Mouse (Mus musculus) thymus, adult 18-20 months (tissue): ENCODE measurements around the gene Mia2.
"Not testable (repeated sequence)": the region's sequence is repeated elsewhere in the genome, so short reads cannot be mapped to it uniquely, and the experiment has no call there.

Experiments used
- DNase-seq, 2 experiments: peaks; one replicate each; pipeline ENCODE4 v3.0.0; 2022; ENCODE audit warnings: mixed read lengths in 2 of 2

Mia2 gene

DNA sequence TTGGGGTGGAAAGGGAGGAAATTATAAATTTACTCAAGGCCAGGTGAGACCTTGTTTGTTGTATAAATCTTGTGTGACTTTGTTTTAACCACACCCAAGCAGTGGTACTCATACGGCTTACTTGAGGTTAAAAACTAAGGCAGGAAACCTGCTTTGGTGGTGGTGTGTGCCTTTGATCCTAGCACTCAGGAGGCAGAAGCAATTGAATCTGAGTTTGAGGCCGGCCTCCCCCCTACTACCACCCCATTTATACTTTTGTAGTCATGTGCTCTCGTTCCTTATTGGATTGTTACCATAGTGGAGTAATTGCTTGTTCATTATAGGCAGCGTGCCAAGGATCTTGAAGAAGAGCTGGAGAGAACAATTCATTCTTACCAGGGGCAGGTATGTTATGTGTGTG lies 74.3 kb downstream of the Mia2 start:
- no peak for DNase-seq

DNA sequence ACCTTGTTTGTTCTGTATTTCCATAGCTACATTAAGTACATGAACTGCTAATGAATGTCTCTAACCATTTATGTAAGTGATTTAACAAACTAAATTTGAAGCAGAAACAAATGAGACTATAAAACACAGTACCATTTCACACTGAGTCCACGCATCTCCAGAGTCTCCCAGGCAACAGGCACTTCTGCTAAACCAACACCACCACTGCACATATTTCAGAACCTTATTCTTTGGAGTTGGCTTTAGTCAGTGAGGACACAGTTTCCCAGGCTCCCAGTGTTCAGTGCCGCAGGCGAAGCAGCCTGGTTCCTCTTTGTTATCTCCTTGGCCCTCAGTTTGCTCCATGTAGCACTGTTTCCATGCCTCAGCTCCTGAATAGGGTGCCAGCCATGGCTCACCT lies 82.2 kb downstream of the Mia2 start:
- DNase-seq: no peak

DNA sequence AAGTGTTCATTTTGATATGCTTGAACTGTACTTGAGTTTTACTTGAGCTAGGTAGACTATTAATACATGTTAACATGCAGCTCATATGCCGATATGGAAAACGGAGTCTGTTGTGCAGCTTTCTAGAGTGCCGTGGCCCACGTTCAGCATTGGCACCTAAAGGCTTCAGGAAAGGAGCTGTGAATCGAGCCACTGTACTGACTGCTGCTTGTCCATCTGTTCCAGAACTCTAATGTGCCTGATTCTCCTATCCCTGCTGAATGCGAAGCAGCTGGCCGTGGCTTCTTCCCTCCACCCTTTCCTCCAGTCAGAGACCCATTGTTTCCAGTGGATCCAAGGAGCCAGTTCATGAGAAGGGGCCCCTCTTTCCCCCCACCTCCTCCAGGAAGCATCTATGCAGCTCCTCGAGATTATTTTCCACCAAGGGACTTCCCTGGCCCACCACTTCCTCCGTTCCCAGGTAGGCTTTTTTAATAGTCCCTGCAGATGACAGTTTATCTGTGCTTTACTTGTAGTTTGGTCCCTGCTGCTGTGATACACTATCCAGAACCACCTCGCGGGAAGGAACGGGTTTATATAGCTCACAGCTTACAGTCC lies 92.6 kb downstream of the Mia2 start:
- no peak for DNase-seq

DNA sequence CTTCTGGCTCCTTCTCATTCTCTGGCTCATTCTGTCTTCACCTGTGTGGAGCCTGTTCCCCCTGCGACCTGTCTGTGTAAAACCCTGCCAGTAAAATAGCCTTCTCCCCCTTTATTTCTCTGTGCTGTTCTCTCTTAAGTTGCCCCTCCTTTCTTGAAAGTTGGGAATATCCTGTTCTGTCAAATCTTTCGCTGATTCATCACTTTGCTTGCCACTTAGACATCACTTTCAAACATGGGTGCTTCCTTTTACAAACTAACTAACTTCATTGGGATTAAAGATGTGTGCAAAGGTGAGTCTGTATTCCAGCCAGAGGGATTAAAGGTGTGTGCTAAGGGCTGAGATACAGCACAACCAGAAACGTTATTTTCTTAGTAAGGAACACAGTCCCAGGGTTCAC lies 98.0 kb downstream of the Mia2 start:
- no peak for DNase-seq

DNA sequence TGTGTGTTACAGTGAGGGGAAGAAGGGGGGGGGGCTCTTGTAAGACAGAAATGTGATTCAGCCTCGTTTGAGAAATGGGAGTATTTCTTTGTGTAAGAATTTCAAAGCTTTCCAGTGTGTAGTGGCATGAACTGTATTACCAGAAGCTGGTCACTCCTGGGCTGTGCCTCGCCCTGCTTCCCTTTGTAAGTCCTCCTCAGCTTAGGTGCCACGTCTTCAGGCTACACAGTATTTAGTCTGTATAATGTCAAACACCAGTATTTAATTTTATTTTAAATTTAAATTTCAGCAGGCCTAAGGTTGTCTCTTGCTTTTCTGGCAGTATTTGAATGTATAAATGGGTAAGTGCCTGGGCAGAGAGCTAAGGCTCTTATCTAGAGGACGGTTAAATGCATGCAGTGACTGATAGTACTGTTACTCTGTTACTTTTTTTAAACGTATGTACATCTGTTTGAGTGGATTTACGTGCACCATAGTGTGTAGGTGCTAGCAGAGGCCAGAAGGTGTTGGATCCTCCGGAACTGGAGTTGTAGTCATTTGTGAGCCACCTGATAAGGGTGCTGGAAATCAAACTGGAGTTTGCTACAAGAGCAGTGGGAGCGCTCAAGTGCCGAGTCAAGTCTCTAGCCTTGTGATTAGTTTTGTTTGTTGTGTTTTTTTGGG lies 98.9 kb downstream of the Mia2 start:
- DNase-seq: no peak

DNA sequence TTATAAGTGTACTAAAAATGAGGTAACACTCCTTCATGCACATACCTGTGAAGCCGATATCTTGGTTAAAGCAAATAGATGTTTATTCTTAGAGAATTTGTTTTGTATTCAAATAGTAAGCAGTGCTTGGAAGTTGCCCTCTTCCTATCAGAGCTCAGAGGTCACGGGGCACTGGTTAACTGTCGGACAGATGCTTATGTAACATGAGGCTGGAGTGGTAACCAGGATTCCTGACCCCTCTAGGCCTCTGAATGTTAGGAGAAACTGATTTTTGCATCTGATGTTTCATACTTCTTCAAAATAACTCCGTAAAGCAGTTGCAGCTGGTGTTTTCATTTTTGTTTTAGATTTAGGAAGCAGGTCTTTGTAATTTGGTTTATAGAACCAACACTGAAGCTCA lies 99.5 kb downstream of the Mia2 start:
- DNase-seq: no peak

DNA sequence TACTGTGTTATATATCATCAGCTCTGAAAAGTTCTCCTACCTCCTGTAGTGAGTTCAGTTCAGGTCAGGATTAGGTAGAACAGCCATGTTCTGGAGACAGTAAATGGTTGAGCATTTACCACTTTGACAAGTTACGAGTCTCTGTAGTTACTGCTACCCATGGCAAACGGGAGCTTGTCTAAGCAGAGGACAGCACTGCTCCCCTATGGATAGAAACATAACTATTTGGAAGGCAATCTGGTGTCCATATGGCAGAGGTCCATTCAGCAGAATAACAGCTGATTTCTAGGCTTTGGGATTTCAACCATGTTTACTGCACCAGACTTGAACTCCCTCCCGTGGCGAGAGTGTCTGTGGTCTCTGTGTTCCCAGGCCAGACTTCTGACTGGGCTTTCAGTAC lies 100.3 kb downstream of the Mia2 start:
- DNase-seq: no peak

DNA sequence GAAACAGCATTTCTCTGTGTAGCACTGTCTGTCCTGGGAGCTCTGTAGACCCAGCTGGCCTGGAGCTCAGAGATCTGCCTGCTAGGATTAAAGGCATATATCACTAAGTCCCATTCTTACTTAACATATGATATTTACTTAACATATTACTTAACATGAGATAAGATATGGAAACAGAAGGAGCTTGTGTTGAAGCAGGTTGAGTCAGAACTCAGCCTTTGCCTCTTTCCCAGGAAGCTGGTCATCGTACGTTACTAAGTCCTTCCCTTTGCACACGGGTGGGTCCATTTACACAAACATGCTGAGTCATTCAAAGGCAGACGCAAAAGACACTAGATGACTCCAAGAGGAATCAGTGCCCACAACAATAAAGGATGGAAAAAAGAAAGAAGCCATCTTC lies 103.2 kb downstream of the Mia2 start:
- no peak for DNase-seq

DNA sequence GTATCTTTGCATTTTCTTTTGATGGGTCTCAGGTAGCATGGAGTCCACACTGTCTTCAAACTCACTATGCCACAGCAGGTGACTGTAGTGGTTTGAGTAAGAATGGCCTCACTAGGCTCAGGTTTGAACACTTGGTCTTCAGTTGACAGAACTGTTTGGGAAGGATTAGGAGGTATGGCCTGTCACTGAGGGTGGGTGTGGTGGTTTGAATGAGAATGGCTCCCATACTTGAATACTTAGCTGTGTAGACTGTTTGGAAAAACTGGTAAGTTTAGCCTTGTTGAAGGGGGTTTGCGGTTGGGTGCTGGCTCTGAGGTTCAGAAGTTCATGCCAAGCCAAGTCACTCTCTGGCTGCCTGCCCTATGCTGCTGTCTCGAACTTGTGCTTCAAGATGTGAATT lies 103.8 kb downstream of the Mia2 start:
- DNase-seq: no peak

DNA sequence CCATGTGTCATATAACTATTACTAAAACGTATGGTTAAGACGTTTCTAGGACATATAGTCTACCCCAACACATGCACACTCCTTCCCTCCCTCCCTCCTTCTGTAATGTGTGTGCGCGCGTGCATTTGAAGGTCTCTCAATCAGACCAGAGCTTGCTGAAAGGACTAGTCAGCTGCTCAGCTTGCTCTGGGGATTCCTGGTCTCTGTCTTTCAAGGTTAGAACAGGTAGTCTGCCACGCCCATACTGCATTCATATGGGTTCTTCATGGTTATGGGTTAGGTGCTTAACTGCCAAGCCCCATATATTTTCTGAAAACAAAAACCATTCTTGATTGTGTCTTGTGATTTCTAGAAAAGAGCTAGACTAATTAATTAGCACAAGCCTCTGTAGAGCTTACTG lies 110.0 kb downstream of the Mia2 start:
- no peak for DNase-seq

DNA sequence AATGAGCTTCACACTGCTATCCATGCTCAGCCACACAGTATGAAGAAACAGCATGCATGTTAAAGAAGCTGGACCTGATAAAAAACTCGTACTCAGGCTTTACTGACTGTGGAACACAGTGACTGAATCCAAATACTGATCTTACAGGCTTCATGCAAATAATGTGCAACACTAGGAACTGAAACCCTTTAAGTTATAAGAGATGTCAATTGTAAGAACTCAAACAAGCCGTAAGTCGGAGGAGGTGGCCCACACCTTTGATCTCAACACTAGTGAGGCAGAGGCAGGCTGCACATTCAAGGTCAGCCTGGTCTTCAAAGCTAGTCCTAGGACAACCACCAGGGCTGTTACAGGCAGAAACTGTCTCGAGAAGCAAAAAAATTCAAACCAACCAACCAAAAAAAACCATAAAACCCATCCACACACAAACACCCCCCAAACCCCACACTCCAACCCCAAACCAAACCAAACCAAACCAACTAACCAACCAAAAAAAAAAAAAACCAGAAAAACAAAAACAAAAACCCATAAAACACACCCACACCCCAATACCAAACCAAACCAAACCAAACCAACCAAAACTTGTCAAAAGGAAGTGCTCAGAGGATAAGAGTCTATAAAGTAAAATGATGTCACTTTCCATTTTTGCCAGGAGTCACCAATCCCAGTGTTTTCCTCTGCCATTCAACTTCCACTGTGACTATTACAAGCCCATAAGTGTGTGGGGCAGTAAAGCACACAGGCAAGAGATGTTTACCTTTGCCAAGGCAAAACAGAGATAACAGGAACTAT lies 110.8 kb downstream of the Mia2 start:
- DNase-seq: no peak

DNA sequence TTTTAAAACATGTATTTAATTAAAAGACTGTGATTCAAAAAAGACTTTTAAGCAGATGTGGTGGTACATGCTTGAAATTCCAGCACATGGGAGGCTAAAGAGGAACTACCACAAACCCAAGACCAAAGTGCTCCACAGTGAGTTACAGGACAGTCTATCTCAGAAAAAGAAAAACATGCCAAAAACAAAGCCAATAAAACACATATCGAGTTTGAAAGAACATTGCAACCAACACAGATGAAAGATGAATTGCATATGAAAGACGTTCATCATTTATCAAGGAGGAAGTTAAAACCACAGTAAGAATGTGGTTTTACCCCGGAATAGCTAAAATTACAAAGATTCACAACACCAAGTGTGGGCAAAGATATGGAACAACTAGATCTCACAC lies 111.4 kb downstream of the Mia2 start:
- DNase-seq: no peak

DNA sequence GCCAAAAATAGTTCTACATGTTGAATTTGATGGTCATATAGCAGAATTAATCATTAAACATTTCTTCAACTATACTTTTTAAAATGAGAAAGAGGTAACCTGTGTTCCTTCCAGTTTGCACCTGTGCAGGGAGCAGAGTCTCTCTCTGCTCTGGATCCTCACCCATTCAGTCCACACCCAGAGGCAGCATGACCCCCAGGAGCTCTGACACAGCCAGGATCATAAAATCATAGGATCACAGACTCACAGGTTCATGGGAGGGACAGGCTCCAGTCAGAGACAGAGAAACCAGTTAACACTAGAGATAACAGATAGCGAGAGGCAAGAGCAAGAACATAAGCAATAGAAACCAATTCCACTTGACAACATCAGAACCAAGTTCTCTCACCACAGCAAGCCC lies 112.2 kb downstream of the Mia2 start:
- no peak for DNase-seq

DNA sequence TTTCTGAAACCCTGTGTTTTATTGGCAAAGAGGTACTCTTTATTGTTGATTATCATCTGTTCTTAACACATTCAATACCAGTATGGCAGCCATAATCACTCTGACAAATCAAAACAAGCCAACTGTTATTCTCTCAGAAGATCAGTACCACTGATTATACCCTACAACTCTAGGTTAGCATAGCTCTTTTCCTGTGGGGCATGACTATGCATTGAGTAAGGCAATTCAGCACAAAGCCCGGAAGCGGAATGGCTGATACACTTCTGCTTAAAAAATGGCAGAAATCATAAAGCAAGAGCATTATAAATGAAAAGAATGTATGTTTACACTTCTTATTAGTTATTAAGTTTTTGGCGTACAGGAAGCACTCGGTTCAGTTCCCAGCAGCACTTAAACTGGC lies 120.6 kb downstream of the Mia2 start:
- no peak for DNase-seq

DNA sequence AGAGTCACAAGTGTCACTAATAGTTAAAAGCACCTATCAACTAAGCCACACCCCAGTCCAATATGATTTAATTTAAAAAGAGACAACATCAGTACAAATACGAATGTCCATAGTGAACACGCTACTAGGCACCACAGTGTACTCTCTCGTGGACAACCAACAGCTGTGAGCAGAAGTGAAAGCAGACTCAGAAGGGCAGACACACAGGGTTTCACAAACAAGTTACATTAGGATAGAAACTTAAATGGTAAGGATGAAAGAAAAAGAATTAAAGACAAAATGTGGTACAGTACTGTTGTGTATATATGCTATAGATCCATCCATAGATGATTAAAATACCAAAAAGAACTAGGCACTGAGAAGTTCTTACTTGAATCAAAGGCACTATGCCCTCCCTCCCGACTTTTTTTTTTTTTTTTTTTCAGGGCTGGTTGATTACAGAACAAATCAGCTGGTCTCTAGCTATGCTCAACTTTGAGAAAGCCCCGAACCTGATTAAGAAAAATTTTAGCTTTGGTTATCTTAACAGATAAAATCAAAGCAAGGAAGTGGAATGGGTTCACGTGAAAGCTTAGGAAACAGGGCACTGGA lies 121.2 kb downstream of the Mia2 start:
- DNase-seq: no peak

DNA sequence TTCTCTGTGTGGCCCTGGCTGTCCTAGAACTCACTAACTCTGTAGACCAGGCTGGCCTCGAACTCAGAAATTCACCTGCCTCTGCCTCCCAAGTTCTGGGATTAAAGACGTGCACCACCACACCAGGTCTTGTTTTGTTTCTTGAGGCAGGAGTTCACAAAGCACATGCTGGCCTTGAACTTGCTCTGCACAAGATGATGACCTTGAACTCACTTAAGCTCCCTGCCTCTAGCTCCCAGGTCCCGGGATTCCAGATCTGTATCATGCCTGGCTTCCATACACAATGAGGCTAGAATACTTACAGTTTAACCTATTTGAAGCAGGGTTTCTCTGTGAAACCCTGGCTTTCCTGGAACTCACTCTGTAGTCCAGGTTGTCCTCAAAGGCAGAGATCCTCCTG lies 121.7 kb downstream of the Mia2 start:
- DNase-seq: no peak

DNA sequence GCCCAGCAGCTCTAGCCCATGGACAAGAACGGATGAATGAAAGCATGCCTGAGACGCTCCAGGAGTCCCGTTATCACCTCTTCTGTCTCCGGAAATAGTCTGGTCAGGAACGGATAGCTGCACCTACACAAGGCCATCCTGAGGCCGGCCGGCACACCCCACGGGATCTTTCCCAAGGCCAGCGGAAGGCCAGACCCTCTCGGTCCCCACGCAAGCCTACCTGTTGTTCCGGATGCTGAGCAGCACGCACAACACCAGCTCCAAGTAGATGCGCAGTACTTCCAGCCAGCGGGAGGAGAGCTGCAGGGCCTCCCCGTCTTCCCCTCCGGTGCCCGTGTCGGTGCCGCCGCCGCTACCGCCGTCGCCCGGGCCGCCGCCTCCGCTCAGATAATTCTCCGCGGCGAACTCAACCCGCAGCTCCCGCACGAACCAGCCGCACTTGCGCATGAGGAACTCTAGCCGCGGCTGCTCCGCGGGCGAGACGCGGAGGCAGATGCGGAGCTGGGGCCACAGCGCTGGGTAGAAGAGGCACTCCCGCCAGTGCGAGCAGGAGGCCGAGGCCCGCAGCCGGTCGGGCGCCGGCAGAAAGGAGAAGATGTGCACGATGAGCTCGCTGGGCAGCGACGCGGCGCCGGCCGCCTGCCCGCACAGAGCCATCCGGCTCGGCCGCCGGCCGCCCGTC lies 123.2 kb downstream of the Mia2 start:
- DNase-seq: peak; percentile 43 to 52

DNA sequence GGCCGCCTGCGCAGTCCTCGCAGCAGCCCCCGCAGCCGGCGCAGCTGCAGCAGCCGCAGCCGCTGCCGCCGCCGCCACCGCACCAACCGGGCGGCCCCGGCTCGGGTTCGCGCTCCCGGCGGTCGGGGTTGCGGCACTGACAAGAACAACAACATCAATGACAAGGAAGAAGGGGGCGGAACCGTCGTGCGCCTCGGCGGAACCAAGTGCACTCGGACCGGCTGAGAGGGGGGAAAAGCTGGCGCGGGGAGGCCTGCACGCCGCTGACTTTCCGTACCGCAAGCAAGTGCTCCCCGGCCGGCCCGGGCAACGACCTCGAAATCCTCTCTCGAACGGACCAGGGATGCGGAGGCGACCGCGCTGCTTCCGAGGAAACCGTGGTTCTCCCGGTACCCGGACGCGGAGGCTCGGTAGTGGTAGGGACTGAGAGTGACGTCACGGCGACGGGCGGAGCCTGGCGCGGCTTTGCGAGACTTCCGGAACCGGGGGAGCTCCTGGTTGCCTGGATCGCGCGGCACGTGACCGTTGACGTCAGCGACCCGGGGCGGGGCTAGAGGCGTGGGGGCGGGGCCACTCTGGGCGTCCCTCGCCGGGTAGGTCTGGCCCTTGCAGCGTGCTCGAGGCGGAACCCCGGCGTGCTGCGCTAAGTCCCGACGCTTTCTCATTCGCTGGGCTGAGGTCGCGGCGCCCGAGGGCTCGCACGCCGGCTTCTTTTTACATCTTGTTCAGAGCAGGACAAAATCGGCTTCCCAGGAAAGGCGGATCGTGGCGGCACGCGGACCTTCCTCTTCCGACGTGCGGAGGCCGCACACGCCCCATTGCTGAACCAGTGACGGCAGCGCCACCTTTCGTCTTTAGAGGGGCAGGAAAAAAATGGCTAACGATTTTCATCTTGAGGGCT lies 124.0 kb downstream of the Mia2 start, which contains the start of gene Fbxo33:
TSS of gene Fbxo33 (minus strand) at position 401 of the 901 bp plus-strand sequence.
- peak; percentile 94 to 95 for DNase-seq

DNA sequence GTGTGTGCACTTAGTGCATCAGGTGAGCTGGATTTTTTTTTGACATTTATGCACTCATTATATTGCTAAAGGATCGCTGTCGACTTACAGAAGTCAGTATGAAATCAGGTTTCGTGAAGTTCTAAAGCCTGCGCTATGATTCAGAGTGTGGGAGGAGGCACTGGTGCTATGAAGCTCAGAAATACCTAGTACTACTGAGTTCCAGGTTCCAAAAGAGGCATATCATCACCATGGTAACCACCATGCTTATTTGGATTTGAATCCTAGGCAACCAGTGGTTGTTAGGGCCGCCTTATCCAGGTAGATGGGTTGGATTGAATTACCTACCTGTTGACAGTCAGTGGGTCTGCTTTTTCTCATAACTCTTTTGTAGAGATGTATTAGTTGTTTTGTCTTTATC lies 132.8 kb downstream of the Mia2 start:
- no peak for DNase-seq

DNA sequence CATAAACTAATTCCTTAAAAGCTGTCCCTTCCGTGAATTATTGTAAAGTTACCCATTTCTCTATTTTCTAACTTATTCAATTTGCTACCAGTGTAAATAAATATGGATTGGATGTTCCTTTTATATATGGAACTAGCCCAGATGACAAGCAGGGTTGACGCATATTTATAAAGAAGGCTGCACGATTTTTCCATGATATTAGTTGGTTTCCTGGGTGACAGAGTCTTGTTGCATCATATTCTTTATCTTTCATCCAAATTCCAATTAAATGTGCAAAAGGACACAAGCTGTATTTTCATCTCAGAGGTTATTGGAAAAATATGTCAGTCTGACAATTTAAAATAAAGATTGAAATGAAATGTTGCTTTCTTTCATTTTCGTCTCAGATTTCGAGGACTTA lies 142.8 kb downstream of the Mia2 start:
- no peak for DNase-seq

DNA sequence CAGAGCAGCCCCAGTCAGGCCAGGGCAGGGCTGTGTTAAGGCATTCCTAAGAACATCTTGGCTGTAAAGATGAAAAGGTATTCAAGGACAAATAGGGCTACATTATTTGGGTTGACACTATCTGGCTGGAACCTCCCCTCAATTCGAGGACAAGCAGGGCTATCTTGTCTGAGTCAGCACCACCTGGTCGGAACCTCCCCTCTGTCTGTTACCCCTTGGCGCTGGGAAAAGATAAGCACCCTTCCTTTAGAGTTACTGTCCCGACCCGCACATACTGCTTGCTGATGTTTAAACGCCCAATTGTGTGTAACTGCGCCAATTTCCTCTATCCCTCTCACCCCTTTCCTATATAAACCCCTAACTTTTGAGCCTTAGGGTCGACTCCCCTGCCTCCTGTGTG lies 145.4 kb downstream of the Mia2 start:
- DNase-seq: not testable (repeated sequence)
